Mouse (Mus musculus) E14TG2a.4 (cell line): ENCODE measurements around the gene Tspan33.

Experiments used
- H3K27me3 ChIP-seq: 2 replicates; pipeline ENCODE4 v1.6.1; 2014; ENCODE audit warnings: low read length, control low read depth; ENCODE audit not compliant: insufficient read depth
- H3K36me3 ChIP-seq: 2 replicates; pipeline ENCODE4 v1.6.1; 2014; ENCODE audit warnings: low read length, control low read depth; ENCODE audit not compliant: insufficient read depth
- H3K4me1 ChIP-seq: replicated peaks from 2 replicates; pipeline ENCODE4 v1.6.1; 2014; ENCODE audit warnings: low read depth, low read length, control low read depth
- H3K4me3 ChIP-seq: replicated peaks from 2 replicates; pipeline ENCODE4 v1.5.1; 2014; ENCODE audit warnings: mild to moderate bottlenecking, low read length
- H3K9me3 ChIP-seq: 2 replicates; pipeline ENCODE4 v1.6.1; 2014; ENCODE audit warnings: low read length, control low read depth
- CTCF ChIP-seq: conservative IDR thresholded peaks from 2 replicates; pipeline ENCODE4 v1.5.1; 2014; ENCODE audit warnings: low read length
- NANOG ChIP-seq: IDR thresholded peaks from 2 replicates; pipeline ENCODE4 v1.6.1; 2014; ENCODE audit warnings: borderline replicate concordance, low read length, mixed read lengths
- POU5F1 ChIP-seq: IDR thresholded peaks from 2 replicates; pipeline ENCODE4 v1.6.1; 2014; ENCODE audit warnings: low read length, borderline replicate concordance

Tspan33 gene

GRCm38 (mm10) chr6:29721890-29722289 lies 27.9 kb downstream of the Tspan33 start:
- no peak overlapping the region for H3K4me3 ChIP-seq
- TF ChIP-seq NANOG (no peak), CTCF (no peak), POU5F1 (no peak)
- peaks cover 20% of the 10 kb centered on the region for H3K27me3 ChIP-seq
- no peaks in the 10 kb centered on the region for H3K36me3 ChIP-seq
- H3K4me1 ChIP-seq = peaks cover 34% of the 10 kb centered on the region
- no peaks in the 10 kb centered on the region for H3K9me3 ChIP-seq

GRCm38 (mm10) chr6:29726576-29727200 lies 32.7 kb downstream of the Tspan33 start:
- H3K36me3 ChIP-seq = no peaks in the 10 kb centered on the region
- TF ChIP-seq POU5F1 (no peak), NANOG (no peak), CTCF (no peak)
- no peaks in the 10 kb centered on the region for H3K9me3 ChIP-seq
- peaks cover 21% of the 10 kb centered on the region for H3K27me3 ChIP-seq
- H3K4me3 ChIP-seq = no peak overlapping the region
- H3K4me1 ChIP-seq = no peaks in the 10 kb centered on the region

GRCm38 (mm10) chr6:29728035-29728434 lies 34.0 kb downstream of the Tspan33 start:
- no peaks in the 10 kb centered on the region for H3K36me3 ChIP-seq
- no peak for TF ChIP-seq NANOG
- TF ChIP-seq POU5F1 = no peak
- TF ChIP-seq CTCF = no peak
- no peaks in the 10 kb centered on the region for H3K9me3 ChIP-seq
- H3K27me3 ChIP-seq = peaks cover 23% of the 10 kb centered on the region
- no peak overlapping the region for H3K4me3 ChIP-seq
- H3K4me1 ChIP-seq = no peaks in the 10 kb centered on the region

GRCm38 (mm10) chr6:29729491-29729890 lies 35.5 kb downstream of the Tspan33 start:
- H3K4me3 ChIP-seq = no peak overlapping the region
- TF ChIP-seq NANOG = no peak
- no peak for TF ChIP-seq CTCF
- TF ChIP-seq POU5F1 = no peak
- H3K36me3 ChIP-seq = no peaks in the 10 kb centered on the region
- H3K9me3 ChIP-seq = no peaks in the 10 kb centered on the region
- H3K4me1 ChIP-seq = no peaks in the 10 kb centered on the region
- H3K27me3 ChIP-seq = peaks cover 32% of the 10 kb centered on the region

- Histone ChIP-seq H3K4me1 (peaks cover 16% of the 10 kb centered on the region), H3K9me3 (no peaks in the 10 kb centered on the region), H3K36me3 (peaks cover 3% of the 10 kb centered on the region; the same call in 1 of the 2 replicates), H3K4me3 (peak within 1 kb of the TSS; percentile 88), H3K27me3 (peaks cover 64% of the 10 kb centered on the region)
- TF ChIP-seq POU5F1 = no peak
- no peak for TF ChIP-seq CTCF
- TF ChIP-seq NANOG = no peak
Observed at GRCm38 (mm10) chr6:29735336-29735688, 41.3 kb downstream of the Tspan33 start, which contains the start of gene Smo. TSS of gene Smo (plus strand) at chr6:29735503.

- peaks cover 3% of the 10 kb centered on the region; the same call in 1 of the 2 replicates for H3K36me3 ChIP-seq
- no peaks in the 10 kb centered on the region for H3K9me3 ChIP-seq
- peaks cover 64% of the 10 kb centered on the region for H3K27me3 ChIP-seq
- peak overlapping the region; percentile 88 for H3K4me3 ChIP-seq
- no peak for TF ChIP-seq NANOG
- no peak for TF ChIP-seq POU5F1
- TF ChIP-seq CTCF = no peak
- H3K4me1 ChIP-seq = peaks cover 16% of the 10 kb centered on the region
Observed at GRCm38 (mm10) chr6:29735689-29736451, 41.8 kb downstream of the Tspan33 start.

GRCm38 (mm10) chr6:29736610-29737458 lies 42.8 kb downstream of the Tspan33 start:
- Histone ChIP-seq H3K27me3 (peaks cover 62% of the 10 kb centered on the region), H3K4me3 (peak overlapping the region; percentile 88), H3K9me3 (no peaks in the 10 kb centered on the region), H3K36me3 (peaks cover 3% of the 10 kb centered on the region; the same call in 1 of the 2 replicates), H3K4me1 (peaks cover 16% of the 10 kb centered on the region)
- no peak for TF ChIP-seq CTCF
